Mouse (Mus musculus) thymus, adult 18-20 months (tissue): ENCODE data around the gene Slc25a39.

Source experiments
- DNase-seq, 2 experiments: peaks; one replicate each; pipeline ENCODE4 v3.0.0; 2022; ENCODE audit warnings: mixed read lengths in 2 of 2

Slc25a39 gene

DNA sequence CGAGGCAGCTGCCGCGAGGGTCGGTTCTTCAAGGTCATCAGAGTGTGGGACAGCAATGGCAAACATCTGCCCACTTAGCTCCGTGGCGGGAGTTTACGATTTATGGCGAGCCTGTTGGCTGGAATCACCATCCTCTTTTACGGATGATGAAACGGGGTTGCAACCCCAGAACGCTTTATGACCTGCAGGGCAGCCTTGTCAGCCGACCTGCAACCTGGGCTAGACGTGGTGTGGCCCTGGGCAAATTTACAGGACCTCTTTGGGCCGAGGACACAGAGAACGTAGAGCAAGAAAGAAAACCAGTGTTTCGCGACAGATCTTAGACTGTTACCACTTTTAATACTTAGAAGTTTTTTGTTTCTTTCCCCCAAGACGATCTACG lies at the start of gene Slc25a39:
Slc25a39 (minus strand) TSS at position 113 of the 382 bp plus-strand sequence.
- no peak for DNase-seq

DNA sequence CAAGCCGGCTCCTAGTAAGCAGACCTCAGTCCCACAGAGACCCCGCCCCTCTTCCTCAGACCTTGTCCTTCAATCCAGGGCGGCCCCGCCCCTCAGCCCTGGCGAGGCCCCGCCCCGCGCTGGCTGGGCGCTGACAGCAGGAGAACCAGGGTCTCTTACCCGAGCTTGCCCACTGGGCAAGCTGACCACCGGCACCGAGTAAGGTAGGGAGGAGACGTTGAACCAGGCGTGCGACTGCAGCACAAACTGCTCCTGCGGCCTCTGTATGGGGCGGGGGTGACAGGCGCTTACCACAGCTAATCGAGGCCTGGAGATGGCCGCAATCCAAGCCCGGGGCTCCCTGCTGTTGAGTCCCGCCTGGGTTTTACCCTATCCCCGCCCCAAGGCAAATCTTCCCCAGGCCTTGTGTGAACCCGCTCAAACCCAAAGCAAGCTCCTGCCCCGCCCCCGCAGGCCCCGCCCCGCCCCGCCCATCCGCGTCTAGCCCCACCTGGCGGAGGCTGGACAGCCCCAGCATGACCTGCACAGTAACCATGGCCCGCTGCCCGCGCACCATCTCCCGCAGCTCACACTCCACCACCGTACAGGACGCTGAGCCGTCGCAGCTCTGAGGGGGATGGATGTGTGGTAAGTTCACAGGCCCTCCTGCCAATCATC lies 48.1 kb upstream of the Slc25a39 start:
- no peak for DNase-seq

DNA sequence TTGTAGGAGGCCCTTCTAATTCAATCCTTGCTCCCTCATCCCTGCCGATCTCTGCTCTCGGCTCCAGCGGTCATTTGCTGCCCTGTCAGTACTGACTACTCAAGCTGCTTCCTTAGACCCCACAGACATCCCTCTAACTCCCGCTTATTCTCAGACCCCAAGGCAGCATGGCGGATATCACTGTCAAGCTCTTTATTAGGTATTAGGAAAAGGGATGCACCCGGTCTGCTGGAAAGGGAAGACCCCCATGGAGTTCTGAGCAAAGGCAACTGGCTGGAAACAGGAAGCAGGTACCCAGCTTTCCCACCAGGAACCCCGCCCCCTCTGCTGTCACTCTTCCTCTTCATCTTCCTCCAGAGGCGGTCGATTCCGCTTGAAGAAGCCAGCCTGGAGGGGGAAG lies 45.4 kb upstream of the Slc25a39 start:
- no peak for DNase-seq

DNA sequence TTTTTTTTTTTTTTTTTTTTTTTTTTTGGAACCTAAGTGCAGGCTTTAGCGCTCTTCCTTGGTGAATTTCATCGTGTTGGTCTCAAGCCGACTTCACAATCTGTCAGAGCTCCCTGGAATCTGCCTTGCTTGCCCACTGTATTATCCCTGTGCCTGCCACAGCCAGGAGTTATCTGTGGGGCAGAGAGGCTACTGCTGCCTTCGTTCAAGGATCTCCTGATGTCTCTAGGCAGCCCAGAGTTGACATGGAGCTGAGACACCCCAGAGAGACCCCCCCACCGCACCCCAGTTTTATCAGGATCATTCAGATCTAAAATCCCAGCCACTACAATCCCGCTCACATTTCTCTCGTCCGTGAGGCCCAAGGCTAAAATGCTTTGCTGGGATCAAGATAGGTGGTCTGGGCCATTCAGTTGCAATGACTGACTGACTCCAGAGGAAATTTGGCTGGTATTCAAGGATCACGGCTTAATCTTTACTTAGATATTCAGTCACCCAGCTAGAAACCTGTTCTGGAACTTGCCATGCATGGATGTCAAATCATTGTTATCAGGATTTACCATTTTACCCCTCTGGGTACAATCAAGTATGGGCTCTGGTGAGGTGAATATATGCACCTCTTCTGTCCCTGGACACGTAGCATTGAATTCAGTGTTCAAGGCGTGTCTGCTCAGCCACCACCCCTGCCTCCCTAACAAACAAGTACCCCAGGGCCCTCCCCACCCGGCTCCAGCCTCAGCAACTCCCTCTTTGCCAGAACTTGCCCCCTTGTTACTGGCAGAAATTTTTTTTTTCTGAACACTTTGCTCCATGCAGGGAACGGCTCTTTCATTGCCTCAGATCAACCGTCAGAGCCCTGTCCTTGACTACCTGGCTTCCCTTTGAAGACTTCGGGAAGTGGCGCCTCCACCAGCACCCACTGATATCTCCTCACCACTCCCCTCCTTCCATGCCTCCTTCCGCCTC lies 41.6 kb upstream of the Slc25a39 start:
- no peak for DNase-seq

- no peak for DNase-seq
Measured at GRCm38 (mm10) chr11:102448327-102448726, 40.6 kb upstream of the Slc25a39 start.

GRCm38 (mm10) chr11:102447497-102447896 lies 39.8 kb upstream of the Slc25a39 start, which contains the start of gene Fam171a2:
Fam171a2 (minus strand) TSS chr11:102447682.
- DNase-seq: no peak

GRCm38 (mm10) chr11:102446581-102447461 lies 39.1 kb upstream of the Slc25a39 start:
- no peak for DNase-seq

DNA sequence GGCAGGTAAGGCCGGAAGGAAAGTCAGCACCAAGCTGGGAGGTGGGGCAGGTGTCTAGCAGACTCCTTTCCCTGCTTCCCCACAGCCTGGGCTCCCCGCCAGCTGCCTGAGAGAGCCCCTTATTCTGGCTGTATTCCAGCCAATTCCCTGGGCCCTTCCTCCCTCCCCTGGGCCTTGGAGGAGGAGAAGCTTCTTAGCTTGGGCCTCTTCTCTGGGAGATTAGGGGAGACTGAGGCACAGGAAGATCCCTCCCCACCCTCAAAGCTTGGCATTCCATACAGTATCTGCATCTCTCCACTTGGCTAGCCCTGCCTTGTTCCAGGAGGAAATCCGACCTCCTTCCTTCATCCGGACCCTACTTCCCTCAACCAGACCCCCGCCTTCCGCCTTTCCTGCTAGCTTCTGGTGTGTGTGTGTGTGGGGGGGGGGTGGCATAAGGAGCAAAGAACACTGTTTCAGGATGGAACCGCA lies 38.2 kb upstream of the Slc25a39 start:
- no peak for DNase-seq

GRCm38 (mm10) chr11:102445264-102445890 lies 37.6 kb upstream of the Slc25a39 start:
- DNase-seq: no peak

DNA sequence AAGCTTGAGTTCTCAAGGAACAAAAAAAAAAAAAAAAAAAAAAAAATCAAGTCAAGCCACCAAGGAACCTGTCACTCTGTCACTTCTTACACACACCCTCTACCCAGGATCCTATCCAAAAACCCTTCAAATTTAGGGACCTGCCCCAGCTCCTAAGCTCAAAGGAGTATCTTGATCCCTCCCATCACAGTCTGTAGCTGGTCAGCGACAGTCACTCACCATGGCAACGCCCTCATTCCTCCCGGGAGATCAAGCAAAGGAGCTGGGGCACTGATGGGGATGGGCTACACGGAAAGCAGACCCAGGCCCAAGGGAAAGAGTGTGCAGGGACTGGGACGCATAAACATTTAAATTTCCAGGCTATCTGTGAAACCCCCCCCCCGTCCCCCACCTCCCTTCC lies 37.0 kb upstream of the Slc25a39 start:
- no peak for DNase-seq

- no peak for DNase-seq
Measured at GRCm38 (mm10) chr11:102444321-102444720, 36.6 kb upstream of the Slc25a39 start.

DNA sequence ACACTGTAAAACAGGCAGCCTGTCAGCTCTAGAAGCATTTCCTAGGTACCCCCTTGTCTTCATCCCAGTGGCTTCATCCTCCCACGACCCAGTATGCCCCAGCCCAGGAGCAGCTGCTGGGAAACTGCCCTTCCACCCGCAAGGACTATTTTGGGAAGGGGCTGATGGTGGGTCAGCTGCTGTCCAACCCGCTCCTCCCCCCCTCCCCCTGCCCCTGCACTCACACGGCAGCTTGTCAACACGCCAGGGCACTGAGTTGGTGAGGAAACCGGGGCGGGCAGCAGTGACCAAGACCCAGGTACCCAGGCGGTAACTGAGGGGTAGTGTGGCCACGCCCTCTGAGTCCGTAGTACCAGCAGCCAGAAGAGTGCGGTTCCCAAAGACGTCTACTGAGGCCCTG lies 36.0 kb upstream of the Slc25a39 start:
- DNase-seq: no peak

GRCm38 (mm10) chr11:102442089-102442488 lies 34.3 kb upstream of the Slc25a39 start:
- DNase-seq: no peak

GRCm38 (mm10) chr11:102441434-102441833 lies 33.7 kb upstream of the Slc25a39 start:
- DNase-seq: no peak

DNA sequence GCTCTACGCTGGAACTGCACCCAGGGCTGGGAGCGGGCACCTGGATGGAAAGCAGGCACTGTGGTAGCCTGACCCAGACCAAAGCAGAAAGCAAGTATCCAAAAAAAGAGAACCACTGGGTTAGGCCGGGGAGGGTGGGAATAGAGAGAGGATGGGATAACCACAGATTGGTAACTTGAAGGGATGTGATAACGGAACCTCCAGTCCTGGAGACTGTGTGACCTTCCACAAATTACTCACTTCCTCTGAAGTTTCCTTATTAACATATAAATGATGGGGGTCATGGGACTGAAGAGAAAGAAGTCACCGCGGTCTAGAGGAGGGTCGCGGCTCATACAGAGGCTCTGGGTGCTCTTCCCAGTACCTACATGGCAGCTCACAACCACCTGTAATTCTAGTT lies 32.5 kb upstream of the Slc25a39 start:
- no peak for DNase-seq

DNA sequence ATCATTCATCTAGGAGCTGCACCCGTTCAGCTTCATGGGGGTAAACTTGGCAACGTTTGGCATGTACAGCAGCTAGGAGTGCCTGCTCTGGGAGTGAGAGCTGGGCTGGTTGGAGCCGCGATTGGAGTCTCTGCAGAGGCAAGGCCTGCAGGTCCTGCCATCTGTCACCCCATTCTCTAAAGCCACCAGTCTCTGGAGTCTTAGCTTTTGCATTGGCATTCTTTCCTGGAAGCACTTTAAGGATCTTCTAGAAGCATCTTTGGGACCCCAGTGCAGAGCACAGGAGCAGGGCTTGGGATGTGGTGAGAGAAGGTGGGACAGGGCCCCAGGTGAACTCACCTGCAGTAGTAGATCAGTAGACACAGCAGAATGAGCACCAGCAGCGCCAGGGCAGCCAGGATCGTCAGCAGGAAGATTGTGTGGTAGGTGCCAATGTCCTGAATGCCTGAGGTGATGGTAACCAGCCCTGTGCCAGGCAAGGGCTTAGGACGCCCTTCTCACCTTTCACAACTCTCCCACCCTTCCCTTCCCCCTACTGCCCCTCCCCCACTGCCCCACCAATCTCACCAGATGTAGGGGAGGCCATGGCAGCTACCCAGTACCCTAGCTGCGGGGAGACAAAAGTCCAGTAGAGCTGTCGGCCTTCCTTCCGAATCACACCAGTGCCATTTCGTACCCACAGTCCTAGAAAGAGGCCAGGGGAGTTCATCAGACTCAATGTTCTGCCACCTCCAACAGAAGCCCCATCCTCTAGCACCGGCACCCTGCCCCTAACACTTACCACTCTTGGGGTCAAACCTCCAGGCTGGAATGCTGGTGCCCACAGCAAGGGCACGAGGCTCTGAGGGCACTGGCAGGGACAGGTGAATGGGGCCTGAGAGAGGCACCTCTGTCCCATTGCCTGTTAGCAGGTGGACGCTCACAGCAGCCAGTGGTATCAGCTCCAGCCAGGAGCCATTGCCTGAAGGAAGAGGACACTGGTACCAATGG lies 31.6 kb upstream of the Slc25a39 start:
- DNase-seq: no peak

DNA sequence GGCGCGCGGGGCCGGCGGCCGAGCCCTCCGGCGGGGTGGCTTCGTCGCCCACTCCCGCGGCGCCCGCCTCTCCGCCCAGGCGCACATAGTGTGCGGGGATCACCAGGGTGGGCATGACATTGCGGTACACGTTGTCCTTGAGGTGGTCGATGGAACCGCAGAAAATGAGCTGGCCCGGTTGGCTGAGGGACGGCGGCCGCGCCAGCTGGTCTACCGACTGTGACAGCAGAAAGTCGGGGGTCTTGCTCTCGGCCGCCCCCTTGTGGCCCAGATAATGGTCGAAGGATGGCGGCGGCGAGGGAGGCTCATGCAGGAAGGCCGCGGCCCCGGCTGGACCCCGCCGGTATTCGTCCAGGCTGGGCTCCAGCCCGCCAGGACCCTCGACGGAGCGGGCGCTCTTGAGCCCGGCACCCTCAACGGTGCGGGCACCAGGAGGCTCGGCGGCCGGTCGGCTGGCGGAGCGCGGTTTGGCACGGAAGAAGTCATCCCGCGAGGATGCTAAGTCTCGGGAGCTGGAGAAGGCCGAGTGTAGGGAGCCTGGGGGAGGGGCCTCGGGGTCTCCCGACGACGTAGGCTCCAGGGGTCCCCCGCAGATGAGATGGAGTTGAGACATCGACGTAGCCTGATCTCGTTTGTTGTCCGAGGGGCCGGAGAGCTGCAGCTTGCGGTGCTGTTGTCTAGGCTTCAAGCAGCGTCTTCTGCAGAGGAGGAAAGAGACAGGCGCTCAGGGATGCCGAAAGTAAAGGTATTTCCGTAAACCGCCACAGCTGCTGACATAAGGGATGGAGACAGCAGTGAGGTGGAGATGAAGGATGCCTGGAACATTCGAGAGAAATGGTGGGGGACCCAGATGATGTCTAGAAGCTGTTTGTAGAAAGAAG lies 30.7 kb upstream of the Slc25a39 start:
- no peak for DNase-seq

GRCm38 (mm10) chr11:102437120-102438061 lies 29.6 kb upstream of the Slc25a39 start:
- DNase-seq: no peak

GRCm38 (mm10) chr11:102436471-102436790 lies 28.7 kb upstream of the Slc25a39 start:
- DNase-seq: no peak
